10 mouse cellular contexts compared by ENCODE assay signal in genomic region chr9:18744639-18745038, GRCm38 (mm10). TPM values are rescaled to one million over a fixed set of nuclear protein-coding genes. Genes with fewer than 3 reads are reported as not detected.
DNase-seq lines count a peak whose midpoint lies in the region; ATAC-seq and TF ChIP-seq lines count a peak whose summit lies in the region.
"Had no signal": no experiment of that assay in that cellular context is flagged by ENCODE, and none has a peak within 500 bp of the region (broad histone marks: within the 10 kb centered on the region; RNA-seq: fewer than 3 reads in every experiment).

No protein-coding gene starts in this region.

- no peaks in the 10 kb centered on the region for H3K36me3 ChIP-seq in ES-E14 (ENCODE audit: control insufficient read depth, insufficient read depth, low read length, poor library complexity, severe bottlenecking)
- H3K36me3 ChIP-seq in embryonic facial prominence, embryonic 14.5 days (ENCODE audit: control insufficient read depth, insufficient read depth, low read length): no peaks in the 10 kb centered on the region
- no peaks in the 10 kb centered on the region for H3K36me3 ChIP-seq in midbrain, embryonic 12.5 days
- no peaks in the 10 kb centered on the region for H3K36me3 ChIP-seq in thymus, adult 2 months (ENCODE audit: control insufficient read depth, insufficient read depth, low read length)

- peak; percentile 11 for DNase-seq in layer of hippocampus, adult 11-12 months (ENCODE audit: low spot score)
- no peak for DNase-seq in layer of hippocampus, adult 9-11 months
- DNase-seq in ES-E14 (ENCODE audit: low read depth, low spot score): peak; percentile 38
- DNase-seq in embryonic facial prominence, embryonic 14.5 days (ENCODE audit: low spot score): peak; percentile 25
- DNase-seq in thymus, adult 2 months: no peak
- DNase-seq in urinary bladder, postnatal 36 days (ENCODE audit: low spot score in 2 of 2): no peak
- DNase-seq in kidney, postnatal 25 days: no peak

- H3K27me3 ChIP-seq in embryonic facial prominence, embryonic 14.5 days (replicated peaks; ENCODE audit: control insufficient read depth, insufficient read depth, low read length): no peaks in the 10 kb centered on the region
- no peaks in the 10 kb centered on the region for H3K27me3 ChIP-seq in midbrain, embryonic 12.5 days
- H3K27me3 ChIP-seq in thymus, adult 2 months (ENCODE audit: control insufficient read depth, insufficient read depth, low read length): no peaks in the 10 kb centered on the region

- no peak overlapping the region for H3K4me3 ChIP-seq in ES-E14 (ENCODE audit: insufficient read depth in 1 of 2, low read depth in 1 of 2, low read length in 2 of 2, poor library complexity in 1 of 2, severe bottlenecking in 1 of 2)
- H3K4me3 ChIP-seq in embryonic facial prominence, embryonic 14.5 days (ENCODE audit: low read depth, low read length): no peak overlapping the region
- H3K4me3 ChIP-seq in midbrain, embryonic 12.5 days: no peak overlapping the region
- no peak overlapping the region for H3K4me3 ChIP-seq in thymus, adult 2 months (ENCODE audit: control insufficient read depth, insufficient read depth, low read length)

- peaks cover 0 to 2% of the 10 kb centered on the region in 2 experiments; a peak in 1 of 4 replicates for H3K4me1 ChIP-seq in ES-E14 (ENCODE audit: control insufficient read depth in 2 of 2, insufficient read depth in 2 of 2, low read length in 2 of 2, poor library complexity in 1 of 2)
- no peaks in the 10 kb centered on the region for H3K4me1 ChIP-seq in embryonic facial prominence, embryonic 14.5 days (ENCODE audit: control insufficient read depth, insufficient read depth, low read length)
- no peaks in the 10 kb centered on the region for H3K4me1 ChIP-seq in midbrain, embryonic 12.5 days
- no peaks in the 10 kb centered on the region for H3K4me1 ChIP-seq in thymus, adult 2 months (replicated peaks; ENCODE audit: control insufficient read depth, insufficient read depth, low read length)

- no peak overlapping the region for H3K4me2 ChIP-seq in embryonic facial prominence, embryonic 14.5 days (ENCODE audit: low read depth, low read length)
- no peak overlapping the region for H3K4me2 ChIP-seq in midbrain, embryonic 12.5 days (replicated peaks)

- no peak for ATAC-seq in embryonic facial prominence, embryonic 14.5 days (ENCODE audit: low read depth)
- ATAC-seq in midbrain, embryonic 12.5 days (ENCODE audit: low FRiP score, low read depth): peak; percentile 66

- TF ChIP-seq POLR2A in thymus, adult 2 months (IDR thresholded peaks at IDR 0.05; ENCODE audit: control insufficient read depth, extremely low read depth, insufficient read depth, low read length, poor library complexity): no peak

- TF ChIP-seq CTCF in thymus, adult 2 months (IDR thresholded peaks at IDR 0.05; ENCODE audit: borderline replicate concordance, control insufficient read depth, extremely low read depth, insufficient read depth, low read length, poor library complexity): no peak

- WGBS in embryonic facial prominence, embryonic 14.5 days: 23% methylated on average over 5 of the region's 5 CpGs
- 28% methylated on average over 5 of the region's 5 CpGs for WGBS in midbrain, embryonic 12.5 days
- 12% methylated on average over 5 of the region's 5 CpGs for WGBS in thymus, adult 2 months

- in situ Hi-C loops in ES-E14 (cut with MboI; ENCODE audit: low sequenced_read_pairs in 2 of 2, unreplicated experiment in 2 of 2): loop anchor here (5.0 to 25.0 kb wide), 3 partner anchors 232 to 407 kb away; no protein-coding TSS in a partner anchor

- no peak overlapping the region for H3K9ac ChIP-seq in ES-E14 (ENCODE audit: insufficient read depth, low read depth, low read length, poor library complexity, severe bottlenecking)
- no peak overlapping the region for H3K9ac ChIP-seq in embryonic facial prominence, embryonic 14.5 days (ENCODE audit: low read depth, low read length)
- H3K9ac ChIP-seq in midbrain, embryonic 12.5 days (replicated peaks): no peak overlapping the region

- H3K27ac ChIP-seq in ES-E14 (ENCODE audit: insufficient read depth, low read depth, low read length, poor library complexity, severe bottlenecking): no peak overlapping the region
- H3K27ac ChIP-seq in embryonic facial prominence, embryonic 14.5 days (replicated peaks; ENCODE audit: low read depth, low read length): no peak overlapping the region
- H3K27ac ChIP-seq in midbrain, embryonic 12.5 days (replicated peaks): no peak overlapping the region
- no peak overlapping the region for H3K27ac ChIP-seq in thymus, adult 2 months (ENCODE audit: control insufficient read depth, insufficient read depth, low read length)
- H3K27ac ChIP-seq: macrophage had no signal

- no peaks in the 10 kb centered on the region for H3K9me3 ChIP-seq in ES-E14 (ENCODE audit: control insufficient read depth, insufficient read depth, low read depth, low read length)
- H3K9me3 ChIP-seq in embryonic facial prominence, embryonic 14.5 days (ENCODE audit: control insufficient read depth, low read length): no peaks in the 10 kb centered on the region
- no peaks in the 10 kb centered on the region for H3K9me3 ChIP-seq in midbrain, embryonic 12.5 days

TF ChIP-seq in ES-E14, 5 proteins besides CTCF, POLR2A, EP300 and RAD21:
- no peak for TF ChIP-seq CHD2 (IDR thresholded peaks at IDR 0.05; ENCODE audit: low read depth, low read length)
- peak; percentile 89 for TF ChIP-seq ZC3H11A (IDR thresholded peaks at IDR 0.05; ENCODE audit: borderline replicate concordance, low read depth, low read length)
- TF ChIP-seq HCFC1 (IDR thresholded peaks at IDR 0.05; ENCODE audit: borderline replicate concordance, insufficient read depth, low read length): no peak
- TF ChIP-seq ZNF384 (IDR thresholded peaks at IDR 0.05; ENCODE audit: low read depth, low read length): no peak

RNA-seq across cellular contexts. Expression of gene Olfr24, which starts 19.2 kb away (rescaled TPM):
- 0.13 and 0.48 TPM in 2 replicates for total RNA-seq in ES-E14 (2012; rRNA removed)
- polyA plus RNA-seq in embryonic facial prominence, embryonic 14.5 days (2014; fragmentation: Nextera tagmentation; extraction: Ambion mirVana): 0.15 TPM in 1 of 2 replicates, not detected in the other
- not detected in 2 replicates for polyA plus RNA-seq in midbrain, embryonic 12.5 days (2016; fragmentation: Nextera tagmentation; extraction: Ambion mirVana)
- not detected in 2 replicates for polyA plus RNA-seq in thymus, adult 2 months (2012; rRNA removed)
- polyA plus RNA-seq: heart, embryonic 14.5 days; macrophage had no signal

Comparison
In these comparisons a context has a peak if more than half of its experiments do, and no peak if none do; other contexts are left out.
1. DNase-seq: peak in layer of hippocampus, adult 11-12 months (single experiment), ES-E14 (single experiment) and embryonic facial prominence, embryonic 14.5 days (single experiment); none in layer of hippocampus, adult 9-11 months (single experiment), thymus, adult 2 months (single experiment), urinary bladder, postnatal 36 days (0 of 2) and kidney, postnatal 25 days (0 of 2).